Comparison of ENCODE assay signal across 9 mouse cellular contexts in the genomic region with DNA sequence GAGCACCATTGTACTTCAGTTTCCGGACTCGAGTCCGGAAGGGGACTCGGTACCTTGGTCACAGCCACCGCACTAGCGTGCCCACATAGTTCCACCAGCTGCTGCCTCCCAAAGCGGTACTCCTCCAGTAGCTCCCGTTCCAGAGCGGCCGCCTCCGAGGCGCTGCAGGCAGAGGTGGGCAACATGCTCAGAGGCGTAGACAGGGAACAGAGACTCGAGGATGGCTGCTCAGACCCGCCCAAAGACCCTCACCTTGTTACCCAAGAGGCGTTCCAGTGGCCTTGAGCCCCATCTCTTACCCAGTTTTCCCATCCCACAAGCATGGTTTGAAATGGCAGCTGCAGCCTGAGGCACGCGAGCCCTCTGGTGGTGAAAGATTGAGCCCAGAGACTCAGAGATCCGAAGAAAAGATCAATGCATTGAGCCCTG. TPM values are rescaled to one million over a fixed set of nuclear protein-coding genes. Genes with fewer than 3 reads are reported as not detected.
DNase-seq lines count a peak whose midpoint lies in the region; ATAC-seq and TF ChIP-seq lines count a peak whose summit lies in the region.
"Had no signal": no experiment of that assay in that cellular context is flagged by ENCODE, and none has a peak within 500 bp of the region (broad histone marks: within the 10 kb centered on the region; RNA-seq: fewer than 3 reads in every experiment).

No protein-coding gene starts in this region.

- H3K4me1 ChIP-seq in cerebellum, adult 2 months (ENCODE audit: control insufficient read depth, insufficient read depth, low read length) = peaks cover 17% of the 10 kb centered on the region
- peaks cover 69% of the 10 kb centered on the region for H3K4me1 ChIP-seq in hindbrain, embryonic 13.5 days (replicated peaks)
- peaks cover 5% of the 10 kb centered on the region; the same call in 1 of the 2 replicates for H3K4me1 ChIP-seq in limb, embryonic 14.5 days (ENCODE audit: control insufficient read depth, insufficient read depth, low read length)

- no peaks in the 10 kb centered on the region; the same call in 1 of the 2 replicates for H3K27me3 ChIP-seq in cerebellum, adult 2 months (ENCODE audit: control insufficient read depth, insufficient read depth, low read length)
- H3K27me3 ChIP-seq in hindbrain, embryonic 13.5 days = peaks cover 56% of the 10 kb centered on the region
- peaks cover 50% of the 10 kb centered on the region for H3K27me3 ChIP-seq in limb, embryonic 14.5 days (ENCODE audit: control insufficient read depth, insufficient read depth, low read length)

- peak; percentile 58 for TF ChIP-seq CTCF in cerebellum, adult 2 months (IDR thresholded peaks at IDR 0.05; ENCODE audit: borderline replicate concordance, insufficient read depth, low read depth, low read length)

- no peak overlapping the region for H3K4me3 ChIP-seq in cerebellum, adult 2 months (replicated peaks; ENCODE audit: insufficient read depth, low read depth, low read length)
- peak overlapping the region; percentile 3; the same call in 1 of the 2 replicates for H3K4me3 ChIP-seq in hindbrain, embryonic 13.5 days
- no peak overlapping the region for H3K4me3 ChIP-seq in limb, embryonic 14.5 days (replicated peaks; ENCODE audit: low read length)
- H3K4me3 ChIP-seq: heart, embryonic 13.5 days had no signal

- peak in 1 of 2 experiments; percentile 57 for DNase-seq in cerebellum, adult 2 months
- DNase-seq in cerebellum, adult 11-12 months = no peak
- peak; percentile 43 for DNase-seq in 3T3-L1 (ENCODE audit: low read depth, low spot score)
- DNase-seq in c-Kit-positive CD71-positive TER-119-positive erythroid progenitor cells, embryonic 14.5 days (ENCODE audit: low spot score) = peak; percentile 34
- peak; percentile 44 for DNase-seq in limb, embryonic 14.5 days (ENCODE audit: low spot score)
- peak; percentile 77 for DNase-seq in retina, embryonic 14.5 days (ENCODE audit: low spot score)
- no peak for DNase-seq in gastrocnemius, adult 18-20 months (ENCODE audit: low spot score)

- H3K36me3 ChIP-seq in hindbrain, embryonic 13.5 days = peaks cover 22% of the 10 kb centered on the region
- H3K36me3 ChIP-seq in limb, embryonic 14.5 days (ENCODE audit: control insufficient read depth, insufficient read depth, low read length) = peaks cover 24% of the 10 kb centered on the region

- peak overlapping the region; percentile 6; the same call in 1 of the 2 replicates for H3K4me2 ChIP-seq in hindbrain, embryonic 13.5 days
- H3K4me2 ChIP-seq in limb, embryonic 14.5 days (replicated peaks; ENCODE audit: low read depth, low read length, severe bottlenecking) = no peak overlapping the region
- H3K4me2 ChIP-seq: heart, embryonic 13.5 days had no signal

- ATAC-seq in hindbrain, embryonic 13.5 days (ENCODE audit: low FRiP score) = no peak
- ATAC-seq in limb, embryonic 14.5 days (ENCODE audit: low FRiP score, low read depth) = no peak; the same call in 1 of the 2 replicates

- no peak for TF ChIP-seq POLR2A in cerebellum, adult 2 months (IDR thresholded peaks at IDR 0.05; ENCODE audit: borderline replicate concordance, insufficient read depth, low read length)
- TF ChIP-seq POLR2A in limb, embryonic 14.5 days (IDR thresholded peaks at IDR 0.05; ENCODE audit: borderline replicate concordance, extremely low read depth, insufficient read depth, insufficient read length) = no peak

- 36% methylated on average over 19 of the region's 19 CpGs for WGBS in cerebellum, adult 2 months
- WGBS in hindbrain, embryonic 13.5 days = 42% methylated on average over 19 of the region's 19 CpGs
- 40% methylated on average over 19 of the region's 19 CpGs for WGBS in limb, embryonic 14.5 days

- H3K9ac ChIP-seq in hindbrain, embryonic 13.5 days = peak overlapping the region; percentile 55
- H3K9ac ChIP-seq in limb, embryonic 14.5 days (ENCODE audit: low read depth, low read length, severe bottlenecking) = no peak overlapping the region
- H3K9ac ChIP-seq: heart, embryonic 13.5 days had no signal

- no peaks in the 10 kb centered on the region for H3K9me3 ChIP-seq in hindbrain, embryonic 13.5 days
- no peaks in the 10 kb centered on the region for H3K9me3 ChIP-seq in limb, embryonic 14.5 days (ENCODE audit: control insufficient read depth, low read length)
- H3K9me3 ChIP-seq: heart, embryonic 13.5 days had no signal

- H3K27ac ChIP-seq in cerebellum, adult 2 months (ENCODE audit: insufficient read depth, low read length) = no peak overlapping the region
- no peak overlapping the region for H3K27ac ChIP-seq in hindbrain, embryonic 13.5 days
- H3K27ac ChIP-seq in limb, embryonic 14.5 days (replicated peaks; ENCODE audit: low read depth, low read length) = no peak overlapping the region
- H3K27ac ChIP-seq: heart, embryonic 13.5 days had no signal

RNA-seq across cellular contexts. Expression of a gene that starts 3.3 kb away (rescaled TPM):
- 0.18 and 0.41 TPM in 2 replicates for polyA plus RNA-seq in cerebellum, adult 2 months (2012; rRNA removed)
- 3.5 and 3.6 TPM in 2 replicates for polyA plus RNA-seq in hindbrain, embryonic 13.5 days (2015; fragmentation: Nextera tagmentation; extraction: Ambion mirVana)
- 2.6 and 3.6 TPM in 2 replicates for polyA plus RNA-seq in limb, embryonic 14.5 days (2012; rRNA removed)
- polyA plus RNA-seq in limb, embryonic 14.5 days (2014; fragmentation: Nextera tagmentation; extraction: Ambion mirVana) = 1.5 and 1.9 TPM in 2 replicates
- 1 to 10 TPM; 2.5 to 2.7 TPM for total RNA-seq in gastrocnemius, adult 18-20 months (2021)

RNA-seq across cellular contexts. Expression of a gene that starts 11.2 kb away (rescaled TPM):
- 0.22 and 0.29 TPM in 2 replicates for polyA plus RNA-seq in cerebellum, adult 2 months (2012; rRNA removed)
- 3.4 and 4.5 TPM in 2 replicates for polyA plus RNA-seq in hindbrain, embryonic 13.5 days (2015; fragmentation: Nextera tagmentation; extraction: Ambion mirVana)
- polyA plus RNA-seq in limb, embryonic 14.5 days (2012; rRNA removed) = 0.84 and 1.2 TPM in 2 replicates
- 4.1 TPM in 2 replicates for polyA plus RNA-seq in limb, embryonic 14.5 days (2014; fragmentation: Nextera tagmentation; extraction: Ambion mirVana)
- total RNA-seq in gastrocnemius, adult 18-20 months (2021) = not detected

RNA-seq across cellular contexts. Expression of a gene that starts 11.5 kb away (rescaled TPM):
- 221 and 239 TPM in 2 replicates for polyA plus RNA-seq in cerebellum, adult 2 months (2012; rRNA removed)
- 187 and 198 TPM in 2 replicates for polyA plus RNA-seq in hindbrain, embryonic 13.5 days (2015; fragmentation: Nextera tagmentation; extraction: Ambion mirVana)
- 85.3 and 97.4 TPM in 2 replicates for polyA plus RNA-seq in limb, embryonic 14.5 days (2012; rRNA removed)
- 187 and 190 TPM in 2 replicates for polyA plus RNA-seq in limb, embryonic 14.5 days (2014; fragmentation: Nextera tagmentation; extraction: Ambion mirVana)
- total RNA-seq in gastrocnemius, adult 18-20 months (2021) = 100 to 1,000 TPM; 347 to 364 TPM

RNA-seq across cellular contexts. Expression of a gene that starts 11.7 kb away (rescaled TPM):
- 15.4 and 16.8 TPM in 2 replicates for polyA plus RNA-seq in cerebellum, adult 2 months (2012; rRNA removed)
- 12.3 and 12.8 TPM in 2 replicates for polyA plus RNA-seq in hindbrain, embryonic 13.5 days (2015; fragmentation: Nextera tagmentation; extraction: Ambion mirVana)
- polyA plus RNA-seq in limb, embryonic 14.5 days (2012; rRNA removed) = 5.4 and 8.6 TPM in 2 replicates
- 4.2 and 5.5 TPM in 2 replicates for polyA plus RNA-seq in limb, embryonic 14.5 days (2014; fragmentation: Nextera tagmentation; extraction: Ambion mirVana)
- total RNA-seq in gastrocnemius, adult 18-20 months (2021) = 1 to 10 TPM; 8.3 to 9.7 TPM

RNA-seq across cellular contexts. Expression of a gene that starts 58.5 kb away (rescaled TPM):
- 17.9 and 20.3 TPM in 2 replicates for polyA plus RNA-seq in cerebellum, adult 2 months (2012; rRNA removed)
- polyA plus RNA-seq in hindbrain, embryonic 13.5 days (2015; fragmentation: Nextera tagmentation; extraction: Ambion mirVana) = 62.9 and 69.2 TPM in 2 replicates
- polyA plus RNA-seq in limb, embryonic 14.5 days (2012; rRNA removed) = 6.3 and 6.6 TPM in 2 replicates
- 5.2 and 6.8 TPM in 2 replicates for polyA plus RNA-seq in limb, embryonic 14.5 days (2014; fragmentation: Nextera tagmentation; extraction: Ambion mirVana)
- not detected for total RNA-seq in gastrocnemius, adult 18-20 months (2021)

Comparison
In these comparisons a context has a peak if more than half of its experiments do, and no peak if none do; other contexts are left out.
1. DNase-seq: peak in 3T3-L1 (single experiment), c-Kit-positive CD71-positive TER-119-positive erythroid progenitor cells, embryonic 14.5 days (single experiment), limb, embryonic 14.5 days (single experiment) and retina, embryonic 14.5 days (single experiment); none in cerebellum, adult 11-12 months (single experiment) and gastrocnemius, adult 18-20 months (single experiment).